Mouse (Mus musculus): ENCODE results near the gene Rsph3b. TPM values are rescaled to one million over a fixed set of nuclear protein-coding genes. Genes with fewer than 3 reads are reported as not detected.
A peak's percentile ranks its signal among the peaks of the same experiment; 100 is the strongest.

Rsph3b gene
- total RNA-seq, 1 experiment from 2014 or later = 17.2 TPM

- no peak for ATAC-seq (ENCODE audit: extremely low read depth, insufficient number of reproducible peaks, low FRiP score, poor library complexity, severe bottlenecking)
These were observed 77.1 kb downstream of the Rsph3b start for GRCm38 (mm10) chr17:6871421-6871820.

DNA sequence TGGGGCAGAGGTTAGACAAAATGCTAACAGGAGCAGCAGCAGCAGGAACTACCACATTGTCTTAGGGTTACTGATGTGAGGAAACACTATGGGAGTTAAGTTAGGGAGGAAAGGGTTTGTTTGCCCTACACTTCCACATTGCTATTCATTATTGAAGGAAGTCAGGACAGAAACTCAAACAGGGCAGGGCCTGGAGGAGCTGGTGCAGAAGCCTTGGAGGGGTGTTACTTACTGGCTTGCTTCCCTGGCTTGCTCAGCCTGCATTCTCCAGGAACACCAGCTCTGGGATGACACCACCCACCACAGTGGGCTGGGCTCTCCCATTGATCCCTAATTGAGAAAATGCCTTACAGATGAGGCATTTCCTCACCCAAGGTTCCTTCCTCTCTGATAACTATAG is 79.7 kb downstream of the Rsph3b start:
- ATAC-seq (ENCODE audit: extremely low read depth, insufficient number of reproducible peaks, low FRiP score, poor library complexity, severe bottlenecking) = no peak

DNA sequence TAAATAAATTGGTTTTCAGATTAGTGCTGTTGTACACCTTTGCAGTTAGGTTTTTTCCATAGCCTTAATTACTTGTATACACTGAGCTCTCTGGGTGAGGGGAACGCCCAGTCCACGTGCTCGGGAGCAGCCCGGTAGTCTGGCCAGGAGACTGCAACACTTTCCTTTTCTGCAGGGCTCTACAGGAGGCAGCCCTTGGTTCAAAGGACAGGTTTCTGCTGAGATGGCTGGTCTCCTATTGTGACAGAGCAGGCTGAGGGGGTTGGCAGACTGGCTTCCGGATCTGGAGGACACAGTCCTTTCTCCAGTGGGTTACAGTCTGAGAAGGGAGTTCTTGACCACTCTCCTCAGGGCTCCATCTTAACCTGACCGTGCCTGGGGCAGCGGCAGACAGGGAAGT is 80.7 kb downstream of the Rsph3b start:
- no peak for ATAC-seq (ENCODE audit: extremely low read depth, insufficient number of reproducible peaks, low FRiP score, poor library complexity, severe bottlenecking)

- no peak for ATAC-seq (ENCODE audit: extremely low read depth, insufficient number of reproducible peaks, low FRiP score, poor library complexity, severe bottlenecking)
These were observed 81.9 kb downstream of the Rsph3b start for GRCm38 (mm10) chr17:6866576-6866975.

- ATAC-seq (ENCODE audit: extremely low read depth, insufficient number of reproducible peaks, low FRiP score, poor library complexity, severe bottlenecking) = no peak
These were observed 82.9 kb downstream of the Rsph3b start for GRCm38 (mm10) chr17:6865580-6865979.

- ATAC-seq (ENCODE audit: extremely low read depth, insufficient number of reproducible peaks, low FRiP score, poor library complexity, severe bottlenecking) = no peak
These were observed 83.6 kb downstream of the Rsph3b start for GRCm38 (mm10) chr17:6864869-6865268.

DNA sequence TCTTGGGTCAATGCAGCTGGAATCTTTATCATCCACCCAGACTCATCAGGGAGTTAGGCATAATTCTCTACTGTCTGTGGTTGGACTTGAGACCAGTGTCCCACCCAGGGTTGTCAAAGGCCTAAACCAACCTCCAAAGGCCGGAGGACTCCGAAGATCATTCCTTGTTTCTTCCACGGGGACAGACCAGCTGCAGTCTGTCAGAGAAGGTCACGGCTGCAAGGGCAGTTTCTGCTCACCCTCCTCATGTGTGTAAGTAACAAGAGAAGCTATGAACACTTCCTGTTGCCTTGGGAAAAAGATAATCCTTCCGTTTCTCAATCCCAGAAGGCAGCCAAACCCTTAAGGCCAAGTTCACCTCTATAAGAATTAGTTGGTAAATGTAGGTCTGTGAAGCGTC is 85.0 kb downstream of the Rsph3b start:
- ATAC-seq (ENCODE audit: extremely low read depth, insufficient number of reproducible peaks, low FRiP score, poor library complexity, severe bottlenecking) = no peak

DNA sequence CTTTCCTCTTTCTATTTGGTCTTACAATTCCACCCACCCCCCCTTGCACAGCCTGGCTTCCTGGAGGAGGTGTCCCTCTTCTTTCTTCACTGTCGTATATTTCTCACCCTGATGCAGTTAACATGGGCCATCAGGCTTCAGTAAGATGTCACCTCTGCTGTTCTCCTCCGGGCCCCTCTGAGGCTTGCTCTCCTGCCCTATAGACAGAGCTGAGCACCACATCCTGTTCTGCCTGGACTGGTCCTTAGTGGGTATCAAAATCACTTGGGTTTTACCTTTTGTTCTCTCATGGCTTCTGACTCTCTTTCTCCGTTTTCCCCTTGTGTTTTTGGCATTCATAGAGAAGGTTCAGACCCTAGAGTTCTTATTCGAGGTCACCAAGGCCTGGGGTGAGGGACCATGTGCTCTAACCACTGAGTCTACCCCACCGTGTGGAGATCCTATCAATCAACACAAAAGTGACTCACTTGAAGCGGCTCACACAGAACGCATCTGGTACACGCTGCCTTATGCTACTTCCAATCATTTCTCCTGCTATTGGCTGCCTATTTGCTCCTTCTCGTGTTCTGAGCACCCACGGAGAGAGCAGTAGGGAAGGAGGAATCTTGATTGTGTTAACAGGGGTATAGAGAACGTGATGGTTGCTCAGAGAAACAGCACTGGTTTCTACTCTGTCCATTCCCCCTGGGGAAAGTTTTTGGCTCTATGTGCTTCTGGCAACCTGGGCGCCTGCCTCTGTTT is 86.3 kb downstream of the Rsph3b start:
- no peak for ATAC-seq (ENCODE audit: extremely low read depth, insufficient number of reproducible peaks, low FRiP score, poor library complexity, severe bottlenecking)

GRCm38 (mm10) chr17:6861181-6862039 is 87.1 kb downstream of the Rsph3b start:
- peak; percentile 59 for ATAC-seq (ENCODE audit: extremely low read depth, insufficient number of reproducible peaks, low FRiP score, poor library complexity, severe bottlenecking)

- no peak for ATAC-seq (ENCODE audit: extremely low read depth, insufficient number of reproducible peaks, low FRiP score, poor library complexity, severe bottlenecking)
These were observed 88.0 kb downstream of the Rsph3b start for GRCm38 (mm10) chr17:6860491-6860897.

DNA sequence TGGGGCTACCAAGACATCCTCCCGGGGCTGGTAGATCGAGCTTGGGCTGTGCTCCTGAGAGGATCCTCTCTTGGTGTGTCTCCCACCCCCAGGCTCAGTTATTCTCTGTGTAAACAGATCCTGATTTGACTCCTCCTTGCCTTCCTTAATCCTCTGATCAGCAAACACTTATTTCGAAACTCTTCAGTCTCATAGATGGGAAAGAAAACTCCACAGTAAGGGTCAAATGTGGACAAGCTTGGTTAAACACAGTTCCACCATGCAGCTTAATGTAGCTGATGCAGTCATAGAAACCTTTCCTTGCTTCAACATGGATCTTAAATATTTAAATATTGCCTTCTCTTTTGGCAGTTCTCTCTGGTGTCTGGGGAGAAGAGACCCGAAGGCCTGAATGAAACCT is 88.4 kb downstream of the Rsph3b start:
- ATAC-seq (ENCODE audit: extremely low read depth, insufficient number of reproducible peaks, low FRiP score, poor library complexity, severe bottlenecking) = no peak

Other genes starting within 250 kb of the Rsph3b start
- 651 and 692 TPM in 2 replicates for gene Ezr, start 165.9 kb downstream of the Rsph3b start, total RNA-seq (2017)
- 33.5 and 39.3 TPM in 2 replicates for gene Tagap1, start 12.5 kb upstream of the Rsph3b start, total RNA-seq (2017)
- 302 and 381 TPM in 2 replicates for gene Rnaset2b, start 22.0 kb upstream of the Rsph3b start, total RNA-seq (2017)
- 2.6 and 2.9 TPM in 2 replicates for gene Gm49721, start 30.2 kb upstream of the Rsph3b start, total RNA-seq (2017)
- gene Gm1604a, start 76.9 kb upstream of the Rsph3b start, total RNA-seq (2017) = not detected in 2 replicates
- gene Rps6ka2, start 221.4 kb upstream of the Rsph3b start, total RNA-seq (2017) = 9.5 and 9.7 TPM in 2 replicates

Data from neutrophil, adult 5-6 weeks (primary cell).